Mouse (Mus musculus): ENCODE measurements at regions not wholly inside any gene's neighbourhood (a gene's known extent, or its start where the extent isn't known, plus 50 kb on each side); places are given as distances from the start of the nearest gene placed in this dataset.

DNA sequence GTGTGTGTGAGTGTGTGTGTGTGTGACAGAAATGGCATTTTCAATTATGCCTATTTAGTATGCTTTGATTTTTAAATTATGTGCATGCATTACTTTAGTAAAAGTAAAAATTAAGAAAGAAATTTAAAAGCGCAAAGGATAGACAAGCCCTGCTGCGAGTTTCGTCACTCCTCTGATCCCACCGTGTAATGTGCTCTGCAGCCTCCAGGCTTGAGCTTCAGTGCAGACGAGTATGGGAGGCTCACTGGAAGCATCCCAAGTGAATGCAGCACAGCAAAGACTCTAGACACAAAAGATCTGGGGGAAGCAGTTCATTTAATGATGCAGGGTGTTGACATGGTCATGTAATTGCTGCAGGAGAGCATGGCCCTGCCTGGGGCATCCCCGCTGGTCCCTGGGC lies 71.1 kb upstream of the Kazn start:
- TF ChIP-seq CTCF (IDR thresholded peaks at IDR 0.05) = no peak
- no peak overlapping the region for H3K4me3 ChIP-seq
- no peak overlapping the region for H3K27ac ChIP-seq
- DNase-seq = no peak
- intact Hi-C loops (cut with DNase I) = no loop called here

DNA sequence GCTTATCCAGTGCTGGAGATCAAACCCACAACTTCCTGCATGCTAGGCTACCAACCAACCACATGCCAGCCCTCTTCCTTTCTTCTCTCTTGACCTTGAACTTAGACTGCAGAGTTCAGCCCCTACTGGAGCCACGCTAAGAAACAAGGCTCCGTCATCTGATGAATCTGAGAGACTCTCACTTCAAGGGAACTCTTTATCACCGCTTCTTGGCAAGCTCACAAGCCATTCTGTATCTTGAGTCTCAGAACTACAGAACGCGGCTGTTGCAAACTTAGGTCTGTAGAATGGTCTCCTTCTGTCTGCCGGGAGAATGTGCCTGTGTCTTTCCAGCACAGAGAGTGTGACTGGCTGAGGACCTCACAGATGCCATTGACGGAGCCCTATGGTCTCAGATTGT lies 69.1 kb upstream of the Kazn start:
- H3K4me3 ChIP-seq = no peak overlapping the region
- no peak overlapping the region for H3K27ac ChIP-seq
- no peak for TF ChIP-seq CTCF (IDR thresholded peaks at IDR 0.05)
- DNase-seq = no peak
- intact Hi-C loops (cut with DNase I) = no loop called here

DNA sequence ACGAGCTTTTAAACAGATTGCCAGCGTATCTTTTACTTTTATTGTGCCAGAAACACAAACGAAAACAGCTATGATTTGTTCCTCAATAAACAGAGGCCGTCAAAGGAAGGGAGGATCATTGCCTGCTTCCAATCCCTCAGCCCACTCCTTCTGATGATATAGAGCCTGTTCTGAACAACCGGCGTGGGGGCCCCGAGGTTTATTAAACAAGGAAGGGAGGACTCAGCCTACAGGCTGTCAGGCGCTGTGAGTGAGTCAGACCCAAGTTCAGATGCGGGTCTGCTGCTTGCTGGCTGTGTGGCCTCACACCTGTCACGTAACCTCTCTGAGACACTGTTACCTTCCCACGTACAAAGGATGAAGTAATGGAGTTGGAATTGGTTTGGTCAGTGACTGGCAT lies 68.1 kb upstream of the Kazn start:
- DNase-seq = no peak
- intact Hi-C loops (cut with DNase I) = no loop called here
- no peak for TF ChIP-seq CTCF (IDR thresholded peaks at IDR 0.05)
- Histone ChIP-seq H3K4me3 (no peak overlapping the region), H3K27ac (no peak overlapping the region)

DNA sequence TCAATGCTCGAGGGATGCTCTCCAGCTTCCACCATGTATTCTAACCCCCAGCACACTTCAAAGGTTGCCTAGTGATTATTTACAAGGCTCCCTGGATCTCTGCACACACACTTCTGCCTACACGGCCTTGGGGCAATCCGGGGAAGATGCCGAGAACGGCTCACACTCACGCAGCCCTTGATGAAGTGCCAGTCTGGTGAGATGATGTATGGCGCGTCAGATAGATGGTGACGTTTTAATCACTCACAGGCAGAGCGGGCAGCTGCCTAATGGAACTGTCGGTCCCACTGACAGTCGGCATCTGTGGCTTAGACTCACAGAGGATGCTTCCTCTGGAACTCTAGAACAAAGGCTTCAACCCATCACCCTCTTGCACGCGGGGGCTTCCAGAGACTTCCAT lies 66.9 kb upstream of the Kazn start:
- no peak for TF ChIP-seq CTCF (IDR thresholded peaks at IDR 0.05)
- Histone ChIP-seq H3K27ac (no peak overlapping the region), H3K4me3 (no peak overlapping the region)
- DNase-seq = no peak
- intact Hi-C loops (cut with DNase I) = no loop called here

DNA sequence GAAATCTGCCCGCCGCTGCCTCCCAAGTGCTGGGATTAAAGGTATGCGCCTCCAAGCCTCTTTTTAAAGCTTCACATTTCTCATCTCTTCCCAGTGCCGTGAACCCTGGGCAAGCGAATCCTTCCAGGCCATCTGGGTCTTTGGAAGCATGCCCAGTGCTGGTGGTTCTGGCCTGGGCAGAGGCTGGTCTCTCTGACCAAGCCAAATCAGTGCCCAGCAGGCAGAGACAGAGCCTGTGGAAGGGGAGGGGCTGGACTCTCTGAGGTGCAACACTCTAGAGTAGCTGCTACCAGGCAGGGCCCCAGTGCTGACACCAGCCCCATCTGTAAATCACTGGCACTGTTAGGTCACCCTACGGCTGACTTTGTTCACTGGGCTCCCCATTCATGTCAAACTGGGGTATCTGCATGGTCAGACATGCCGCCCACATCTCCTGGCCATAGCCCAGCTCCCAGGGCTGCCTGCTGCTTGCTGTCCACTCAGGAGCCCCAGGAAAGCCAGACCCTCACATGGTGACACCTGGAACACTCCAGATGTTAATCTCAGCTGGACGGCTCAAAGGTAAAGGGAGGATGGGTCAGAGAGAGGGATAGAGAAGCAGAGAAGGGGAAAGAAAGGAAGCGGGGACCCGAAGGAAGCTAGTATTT lies 64.3 kb upstream of the Kazn start:
- DNase-seq = peak; percentile 30
- TF ChIP-seq CTCF (IDR thresholded peaks at IDR 0.05) = no peak
- Histone ChIP-seq H3K27ac (no peak overlapping the region), H3K4me3 (no peak overlapping the region)
- intact Hi-C loops (cut with DNase I) = no loop called here

DNA sequence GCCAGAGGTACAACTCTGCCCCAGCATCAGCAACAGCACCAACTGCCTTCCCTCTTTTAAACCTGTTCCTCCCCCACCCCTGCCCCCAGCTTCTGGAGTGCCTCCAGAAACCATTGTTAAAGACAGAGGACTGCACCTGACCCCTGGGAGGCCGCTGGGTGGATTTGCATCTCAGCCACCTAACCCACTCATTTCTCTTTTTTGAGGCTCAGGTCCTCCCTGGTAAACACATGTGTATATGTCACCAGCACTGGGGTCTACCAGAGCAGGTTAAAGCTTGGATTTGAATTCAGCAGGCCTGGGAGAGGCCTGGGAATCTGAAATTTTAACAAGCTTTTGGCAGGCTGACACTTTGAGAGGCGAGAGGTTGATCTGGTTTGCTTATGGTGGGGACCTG lies 63.5 kb upstream of the Kazn start:
- TF ChIP-seq CTCF (IDR thresholded peaks at IDR 0.05) = no peak
- intact Hi-C loops (cut with DNase I) = no loop called here
- H3K27ac ChIP-seq = no peak overlapping the region
- H3K4me3 ChIP-seq = no peak overlapping the region
- DNase-seq = no peak

DNA sequence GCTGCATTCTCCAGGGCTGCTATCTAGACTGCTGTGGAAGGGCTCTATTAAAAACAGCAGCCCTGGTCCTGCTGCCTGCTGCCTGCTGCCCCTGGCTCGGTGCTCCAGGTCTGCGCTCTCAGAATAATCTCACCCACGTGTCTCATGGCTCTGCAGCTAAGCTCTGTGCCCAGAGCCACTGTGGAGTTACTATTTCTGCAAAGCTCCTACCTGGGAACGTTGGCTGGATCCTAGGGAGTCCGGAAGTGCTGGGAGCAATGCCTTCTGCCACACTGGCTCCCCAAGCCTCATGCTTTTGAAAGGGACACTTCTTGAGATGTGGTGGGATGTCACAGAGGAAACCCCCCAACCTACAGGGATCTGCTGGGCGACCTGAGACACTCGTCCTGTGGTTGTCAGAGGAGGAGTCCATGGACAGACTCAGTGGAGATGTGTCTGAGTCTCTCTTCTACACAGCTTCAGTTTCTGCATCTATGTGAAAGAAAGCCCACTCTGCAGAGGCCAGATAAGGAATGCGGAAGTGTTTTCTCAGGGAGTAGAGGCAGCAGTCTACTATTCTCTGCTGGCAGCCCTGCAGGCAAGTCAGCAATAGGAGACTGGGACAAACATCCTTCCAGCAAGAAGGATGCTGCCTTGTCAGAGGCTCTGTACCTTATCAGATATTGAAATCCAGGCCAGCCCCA lies 63.0 kb upstream of the Kazn start:
- Histone ChIP-seq H3K4me3 (no peak overlapping the region), H3K27ac (no peak overlapping the region)
- peak; percentile 35 for DNase-seq
- intact Hi-C loops (cut with DNase I) = no loop called here
- TF ChIP-seq CTCF (IDR thresholded peaks at IDR 0.05) = no peak

DNA sequence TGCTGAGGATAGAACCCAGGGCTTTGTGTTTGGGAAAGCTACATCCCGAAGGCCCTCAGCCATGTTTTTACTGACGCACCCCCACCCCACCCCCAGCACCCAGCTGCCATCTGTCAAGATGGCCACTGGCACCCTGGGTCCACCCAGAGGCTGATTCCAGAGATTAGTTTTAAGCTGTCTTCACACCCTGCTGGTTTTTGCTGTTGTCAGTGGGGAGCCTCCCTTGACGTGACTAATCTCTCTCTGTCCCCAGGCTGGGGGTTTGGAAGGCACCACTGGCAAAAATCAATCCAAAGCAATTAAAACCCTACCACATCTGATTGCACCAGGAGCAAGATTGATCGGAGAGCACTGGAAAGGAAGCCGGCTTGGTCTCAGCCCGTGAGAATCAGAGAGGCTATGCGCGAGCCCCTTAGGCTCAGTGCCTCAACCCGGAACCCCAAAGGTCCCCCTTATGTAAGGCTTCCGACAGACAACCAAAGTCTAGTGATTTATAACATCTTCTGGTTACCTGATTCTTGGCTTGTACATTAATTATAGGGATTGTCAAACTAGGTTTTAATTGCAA lies 59.7 kb upstream of the Kazn start:
- no peak for TF ChIP-seq CTCF (IDR thresholded peaks at IDR 0.05)
- intact Hi-C loops (cut with DNase I) = no loop called here
- no peak overlapping the region for H3K27ac ChIP-seq
- DNase-seq = no peak
- H3K4me3 ChIP-seq = no peak overlapping the region

DNA sequence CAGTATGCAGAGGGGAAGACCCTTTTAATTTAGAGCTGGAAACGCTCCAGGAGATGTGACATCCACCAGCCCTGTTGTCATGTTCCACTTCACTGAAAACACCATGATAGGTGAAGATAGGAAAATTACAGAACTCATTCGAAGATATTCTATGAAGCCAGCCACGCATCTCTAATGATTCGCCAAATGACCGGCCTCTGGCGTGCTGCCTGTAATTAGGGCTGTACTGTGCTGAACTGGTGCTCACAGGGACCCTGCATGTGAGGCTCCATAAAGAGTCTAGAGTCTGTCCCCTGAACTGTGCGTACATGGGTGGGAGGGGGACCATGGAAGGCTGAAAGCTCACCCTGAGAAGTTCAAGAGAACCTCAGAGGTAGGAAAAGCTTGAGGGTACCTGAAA lies 53.6 kb upstream of the Kazn start:
- H3K27ac ChIP-seq = no peak overlapping the region
- DNase-seq = no peak
- H3K4me3 ChIP-seq = no peak overlapping the region
- TF ChIP-seq CTCF (IDR thresholded peaks at IDR 0.05) = no peak
- intact Hi-C loops (cut with DNase I) = no loop called here

DNA sequence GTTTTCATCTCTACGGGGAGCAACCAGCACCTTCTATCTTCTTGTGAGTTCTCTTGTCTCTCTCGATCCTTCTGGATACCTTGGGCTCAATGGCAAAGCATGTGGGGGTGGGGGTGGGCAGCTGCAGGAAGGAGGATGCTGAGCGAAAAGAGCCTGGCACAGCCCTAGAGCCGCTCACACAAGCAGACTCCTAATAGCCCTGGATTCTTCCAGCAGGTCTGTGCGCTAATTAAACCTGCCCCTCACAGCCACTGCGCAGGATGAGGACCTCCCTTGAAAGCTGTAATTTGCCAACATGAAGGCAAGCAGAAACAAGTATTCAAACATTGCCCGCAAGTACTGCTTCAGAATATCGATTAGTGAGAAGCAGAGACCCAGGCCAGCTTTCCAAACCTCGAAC lies 53.1 kb upstream of the Kazn start:
- TF ChIP-seq CTCF (IDR thresholded peaks at IDR 0.05) = no peak
- Histone ChIP-seq H3K27ac (no peak overlapping the region), H3K4me3 (no peak overlapping the region)
- DNase-seq = no peak
- intact Hi-C loops (cut with DNase I) = no loop called here

DNA sequence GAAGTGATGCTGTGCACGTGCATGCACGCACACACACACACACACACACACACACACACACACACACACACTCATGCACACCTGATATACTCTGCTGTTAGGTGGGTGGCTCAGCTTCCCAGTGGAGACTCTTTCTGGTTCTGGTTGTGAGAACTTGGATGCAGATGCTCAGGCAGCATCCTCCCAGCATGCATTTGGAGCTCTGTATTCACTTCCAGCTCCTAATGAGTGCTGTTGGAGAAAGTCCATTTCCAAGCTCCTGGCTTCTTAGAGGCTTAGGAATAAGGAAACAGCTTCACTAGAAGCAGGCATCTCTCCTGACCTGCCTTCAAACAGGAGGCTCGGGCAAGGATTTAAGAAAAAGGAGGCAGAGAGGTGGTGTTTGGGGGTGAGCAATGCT lies 52.2 kb upstream of the Kazn start:
- no peak for TF ChIP-seq CTCF (IDR thresholded peaks at IDR 0.05)
- intact Hi-C loops (cut with DNase I) = no loop called here
- H3K27ac ChIP-seq = no peak overlapping the region

More for the DNA sequence above, 52.2 kb upstream of the Kazn start:
- no peak for DNase-seq
- H3K4me3 ChIP-seq = no peak overlapping the region

Measured in gastrocnemius, adult 2 months (tissue).